Mouse (Mus musculus): ENCODE results near the gene Rab26. TPM values are rescaled to one million over a fixed set of nuclear protein-coding genes. Genes with fewer than 3 reads are reported as not detected.

Gene Rab26
- polyA plus RNA-seq, 1 experiment from 2014 or later: 1.6 TPM

DNA sequence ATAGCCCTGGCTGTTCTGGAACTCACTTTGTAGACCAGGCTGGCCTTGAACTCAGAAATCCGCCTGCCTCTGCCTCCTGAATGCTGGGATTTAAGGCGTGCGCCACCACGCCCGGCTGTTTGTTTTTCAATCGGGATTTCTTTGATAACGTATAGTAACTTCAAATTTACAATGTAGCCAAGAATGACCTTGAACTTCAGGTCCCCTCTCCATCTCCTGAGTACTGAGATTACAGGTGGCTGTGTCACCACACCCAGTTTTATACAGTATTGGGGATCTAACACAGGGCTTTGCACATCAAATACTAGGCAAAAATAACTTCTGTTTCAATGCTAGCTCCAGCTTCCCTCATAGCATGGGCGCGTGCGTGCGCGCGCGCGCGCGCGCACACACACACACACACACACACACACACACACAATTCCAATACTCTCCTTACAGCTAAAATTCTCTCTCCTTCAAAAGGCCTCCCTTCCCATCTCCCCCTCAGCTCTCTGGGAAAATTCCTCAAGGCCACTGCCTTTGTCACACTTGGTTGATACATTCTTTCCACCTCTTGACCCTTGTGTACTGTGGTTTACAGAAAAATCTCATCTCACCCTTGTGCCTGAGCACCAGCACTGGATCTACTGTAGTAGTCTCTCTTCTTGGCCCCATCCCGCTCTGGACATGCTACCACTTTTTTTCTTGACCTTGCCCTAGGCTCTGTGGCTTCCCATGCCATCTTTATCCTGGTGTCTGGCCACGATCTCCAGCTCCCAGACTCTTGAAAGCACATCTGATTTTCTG, 52.8 kb downstream of the Rab26 start:
- Histone ChIP-seq H3K4me3 (no peak overlapping the region), H3K9ac (no peak overlapping the region), H3K27ac (no peak overlapping the region), H3K27me3 (replicated peaks) (no peaks in the 10 kb centered on the region), H3K4me2 (replicated peaks) (no peak overlapping the region), H3K36me3 (peaks cover 11% of the 10 kb centered on the region), H3K4me1 (peaks cover 19% of the 10 kb centered on the region), H3K9me3 (no peaks in the 10 kb centered on the region)
- 95% methylated on average over 20 of the region's 20 CpGs for WGBS
- no peak for ATAC-seq (ENCODE audit: low FRiP score, low read depth)

DNA sequence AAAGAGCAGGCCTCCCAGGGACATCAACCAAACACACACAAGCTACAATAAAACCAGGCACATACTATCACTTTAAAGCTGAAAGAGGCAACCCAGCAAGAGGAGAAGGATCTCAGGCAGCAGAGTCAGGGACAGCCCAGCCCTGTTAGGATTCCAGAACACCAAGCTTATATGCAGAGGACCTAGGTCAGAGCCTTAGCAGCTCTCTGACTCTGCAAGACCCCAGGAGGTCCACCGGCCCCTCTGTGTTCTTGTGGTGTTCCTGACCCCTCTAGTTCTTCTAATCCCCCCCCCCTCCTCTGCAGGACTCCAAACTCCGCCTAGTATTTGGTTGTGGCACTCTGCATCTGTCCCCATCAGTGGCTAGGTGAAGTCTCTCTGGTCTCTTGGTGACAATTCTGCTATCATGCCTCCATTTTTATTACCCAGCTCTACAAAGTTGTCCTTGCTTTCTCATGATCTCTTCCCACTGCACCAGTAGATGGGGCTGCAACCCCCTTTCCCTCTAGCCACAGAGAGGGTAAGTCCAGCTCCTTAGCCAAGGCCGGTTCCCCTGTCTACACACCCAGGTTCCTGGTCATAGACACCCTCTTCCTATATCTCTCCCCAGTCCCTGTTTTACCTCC, 53.7 kb downstream of the Rab26 start:
- no peaks in the 10 kb centered on the region for H3K27me3 ChIP-seq (replicated peaks)
- peaks cover 20% of the 10 kb centered on the region for H3K36me3 ChIP-seq
- no peak for ATAC-seq (ENCODE audit: low FRiP score, low read depth)
- peaks cover 14% of the 10 kb centered on the region for H3K4me1 ChIP-seq
- H3K9ac ChIP-seq: no peak overlapping the region
- 52% methylated on average over 3 of the region's 3 CpGs for WGBS
- no peak overlapping the region for H3K27ac ChIP-seq
- H3K4me3 ChIP-seq: no peak overlapping the region
- H3K4me2 ChIP-seq (replicated peaks): no peak overlapping the region
- no peaks in the 10 kb centered on the region for H3K9me3 ChIP-seq

- Histone ChIP-seq H3K27ac (no peak overlapping the region), H3K4me3 (no peak overlapping the region), H3K4me2 (replicated peaks) (peak overlapping the region; percentile 62), H3K27me3 (replicated peaks) (no peaks in the 10 kb centered on the region), H3K4me1 (peaks cover 12% of the 10 kb centered on the region), H3K9me3 (no peaks in the 10 kb centered on the region), H3K9ac (no peak overlapping the region), H3K36me3 (peaks cover 28% of the 10 kb centered on the region)
- no peak for ATAC-seq (ENCODE audit: low FRiP score, low read depth)
- 28% methylated on average over 1 of the region's 1 CpGs for WGBS
These were observed 54.6 kb downstream of the Rab26 start for GRCm38 (mm10) chr17:24479431-24479830.

GRCm38 (mm10) chr17:24478663-24479380, 55.2 kb downstream of the Rab26 start, which contains the start of gene Mlst8:
Mlst8 (minus strand) TSS chr17:24479078.
- no peaks in the 10 kb centered on the region for H3K27me3 ChIP-seq (replicated peaks)
- under 1% methylated on average over 48 of the region's 48 CpGs for WGBS
- no peaks in the 10 kb centered on the region for H3K9me3 ChIP-seq
- H3K4me2 ChIP-seq (replicated peaks): peak within 1 kb of the TSS; percentile 62
- peak within 1 kb of the TSS; percentile 92 for H3K27ac ChIP-seq
- peaks cover 35% of the 10 kb centered on the region for H3K36me3 ChIP-seq
- peak within 1 kb of the TSS; percentile 74 for H3K9ac ChIP-seq
- H3K4me3 ChIP-seq: peak within 1 kb of the TSS; percentile 68
- peak; percentile 91 for ATAC-seq (ENCODE audit: low FRiP score, low read depth)
- peaks cover 18% of the 10 kb centered on the region for H3K4me1 ChIP-seq

- ATAC-seq (ENCODE audit: low FRiP score, low read depth): peak; percentile 49
- H3K36me3 ChIP-seq: peaks cover 38% of the 10 kb centered on the region
- H3K4me2 ChIP-seq (replicated peaks): peak overlapping the region; percentile 62
- no peaks in the 10 kb centered on the region for H3K27me3 ChIP-seq (replicated peaks)
- H3K4me3 ChIP-seq: peak overlapping the region; percentile 68
- no peaks in the 10 kb centered on the region for H3K9me3 ChIP-seq
- H3K4me1 ChIP-seq: peaks cover 24% of the 10 kb centered on the region
- 56% methylated on average over 11 of the region's 11 CpGs for WGBS
- H3K9ac ChIP-seq: peak overlapping the region; percentile 74
- H3K27ac ChIP-seq: no peak overlapping the region
These were observed 55.9 kb downstream of the Rab26 start for GRCm38 (mm10) chr17:24477985-24478600.

Other genes starting within 250 kb of the Rab26 start
- gene Abca17, start 183.1 kb downstream of the Rab26 start, polyA plus RNA-seq (2016; fragmentation: Nextera tagmentation; extraction: Ambion mirVana): 0.13 and 0.22 TPM in 2 replicates
- gene Abca3, start 182.3 kb downstream of the Rab26 start, polyA plus RNA-seq (2016; fragmentation: Nextera tagmentation; extraction: Ambion mirVana): 22.9 and 25.8 TPM in 2 replicates
- 333 and 341 TPM in 2 replicates for gene Rnps1, start 119.6 kb downstream of the Rab26 start, polyA plus RNA-seq (2016; fragmentation: Nextera tagmentation; extraction: Ambion mirVana)
- gene Eci1, start 107.6 kb downstream of the Rab26 start, polyA plus RNA-seq (2016; fragmentation: Nextera tagmentation; extraction: Ambion mirVana): 58.0 and 67.9 TPM in 2 replicates
- 3.4 and 4.4 TPM in 2 replicates for gene Dnase1l2, start 91.1 kb downstream of the Rab26 start, polyA plus RNA-seq (2016; fragmentation: Nextera tagmentation; extraction: Ambion mirVana)
- gene E4f1, start 63.9 kb downstream of the Rab26 start, polyA plus RNA-seq (2016; fragmentation: Nextera tagmentation; extraction: Ambion mirVana): 37.9 and 38.5 TPM in 2 replicates
- 58.6 and 62.7 TPM in 2 replicates for gene Pgp, start 63.8 kb downstream of the Rab26 start, polyA plus RNA-seq (2016; fragmentation: Nextera tagmentation; extraction: Ambion mirVana)
- 0.28 TPM in 2 replicates for gene Bricd5, start 60.3 kb downstream of the Rab26 start, polyA plus RNA-seq (2016; fragmentation: Nextera tagmentation; extraction: Ambion mirVana)
- gene Mlst8, start 55.1 kb downstream of the Rab26 start, polyA plus RNA-seq (2016; fragmentation: Nextera tagmentation; extraction: Ambion mirVana): 33.8 and 34.9 TPM in 2 replicates
- 23.2 and 25.4 TPM in 2 replicates for gene Caskin1, start 45.6 kb downstream of the Rab26 start, polyA plus RNA-seq (2016; fragmentation: Nextera tagmentation; extraction: Ambion mirVana)
- 83.4 and 84.0 TPM in 2 replicates for gene Traf7, start 6.3 kb downstream of the Rab26 start, polyA plus RNA-seq (2016; fragmentation: Nextera tagmentation; extraction: Ambion mirVana)
- gene Pkd1, start 15.6 kb upstream of the Rab26 start, polyA plus RNA-seq (2016; fragmentation: Nextera tagmentation; extraction: Ambion mirVana): 23.0 and 26.5 TPM in 2 replicates
- 66.5 and 75.0 TPM in 2 replicates for gene Tsc2, start 98.4 kb upstream of the Rab26 start, polyA plus RNA-seq (2016; fragmentation: Nextera tagmentation; extraction: Ambion mirVana)
- 10.5 and 12.4 TPM in 2 replicates for gene Nthl1, start 98.5 kb upstream of the Rab26 start, polyA plus RNA-seq (2016; fragmentation: Nextera tagmentation; extraction: Ambion mirVana)
- 36.9 and 37.7 TPM in 2 replicates for gene Slc9a3r2, start 116.1 kb upstream of the Rab26 start, polyA plus RNA-seq (2016; fragmentation: Nextera tagmentation; extraction: Ambion mirVana)
- not detected in 2 replicates for gene Npw, start 124.2 kb upstream of the Rab26 start, polyA plus RNA-seq (2016; fragmentation: Nextera tagmentation; extraction: Ambion mirVana)
- 24.1 and 27.2 TPM in 2 replicates for gene Zfp598, start 135.5 kb upstream of the Rab26 start, polyA plus RNA-seq (2016; fragmentation: Nextera tagmentation; extraction: Ambion mirVana)
- 42.3 and 43.3 TPM in 2 replicates for gene Syngr3, start 155.7 kb upstream of the Rab26 start, polyA plus RNA-seq (2016; fragmentation: Nextera tagmentation; extraction: Ambion mirVana)
- gene Gfer, start 161.9 kb upstream of the Rab26 start, polyA plus RNA-seq (2016; fragmentation: Nextera tagmentation; extraction: Ambion mirVana): 40.2 and 41.9 TPM in 2 replicates
- gene Noxo1, start 162.0 kb upstream of the Rab26 start, polyA plus RNA-seq (2016; fragmentation: Nextera tagmentation; extraction: Ambion mirVana): 2.4 and 3.0 TPM in 2 replicates
- 91.5 and 95.3 TPM in 2 replicates for gene Tbl3, start 173.4 kb upstream of the Rab26 start, polyA plus RNA-seq (2016; fragmentation: Nextera tagmentation; extraction: Ambion mirVana)
- gene Rnf151, start 183.9 kb upstream of the Rab26 start, polyA plus RNA-seq (2016; fragmentation: Nextera tagmentation; extraction: Ambion mirVana): not detected in 2 replicates
- 826 and 871 TPM in 2 replicates for gene Rps2, start 183.9 kb upstream of the Rab26 start, polyA plus RNA-seq (2016; fragmentation: Nextera tagmentation; extraction: Ambion mirVana)
- gene Ndufb10, start 190.3 kb upstream of the Rab26 start, polyA plus RNA-seq (2016; fragmentation: Nextera tagmentation; extraction: Ambion mirVana): 230 and 240 TPM in 2 replicates
- not detected in 2 replicates for gene Rpl3l, start 193.6 kb upstream of the Rab26 start, polyA plus RNA-seq (2016; fragmentation: Nextera tagmentation; extraction: Ambion mirVana)
- gene Msrb1, start 202.4 kb upstream of the Rab26 start, polyA plus RNA-seq (2016; fragmentation: Nextera tagmentation; extraction: Ambion mirVana): 23.3 and 24.8 TPM in 2 replicates
- 0.62 and 0.69 TPM in 2 replicates for gene Hs3st6, start 218.8 kb upstream of the Rab26 start, polyA plus RNA-seq (2016; fragmentation: Nextera tagmentation; extraction: Ambion mirVana)